Mouse (Mus musculus) neural tube, embryonic 14.5 days (tissue): ENCODE data around the gene Yars. TPM values are rescaled to one million over a fixed set of nuclear protein-coding genes. Genes with fewer than 3 reads are reported as not detected.

Source experiments
- ATAC-seq: fragments of 200-750 bp; cut with Nextera tagmentation; 2 replicates; pipeline ENCODE4 v1.8.0; 2017; ENCODE audit warnings: low read depth, mild to moderate bottlenecking, moderate TSS enrichment, moderate library complexity
- H3K27ac ChIP-seq: fragments of 300-500 bp; sonication (generic); 2 replicates; pipeline ENCODE4 v1.5.1; 2014; ENCODE audit warnings: low read depth, mild to moderate bottlenecking, control low read depth, low read length, moderate library complexity, mixed read lengths
- H3K27me3 ChIP-seq: fragments of 300-500 bp; sonication (generic); 2 replicates; pipeline ENCODE4 v1.6.1; 2014; ENCODE audit warnings: low read length; ENCODE audit not compliant: control insufficient read depth, insufficient read depth
- H3K36me3 ChIP-seq: fragments of 300-500 bp; sonication (generic); 2 replicates; pipeline ENCODE4 v1.6.1; 2014; ENCODE audit warnings: low read length, mixed read lengths; ENCODE audit not compliant: control insufficient read depth, insufficient read depth
- H3K4me1 ChIP-seq: fragments of 300-500 bp; sonication (generic); 2 replicates; pipeline ENCODE4 v1.6.1; 2014; ENCODE audit warnings: low read length; ENCODE audit not compliant: control insufficient read depth, insufficient read depth
- H3K4me2 ChIP-seq: fragments of 300-500 bp; sonication (generic); 2 replicates; pipeline ENCODE4 v1.6.1; 2014; ENCODE audit warnings: mild to moderate bottlenecking, low read depth, low read length, control low read depth
- H3K4me3 ChIP-seq: fragments of 300-500 bp; sonication (generic); 2 replicates; pipeline ENCODE4 v1.5.1; 2014; ENCODE audit warnings: low read depth, low read length, control low read depth, mixed read lengths
- H3K9ac ChIP-seq: fragments of 300-500 bp; sonication (generic); replicated peaks from 2 replicates; pipeline ENCODE4 v1.6.1; 2014; ENCODE audit warnings: low read depth, mild to moderate bottlenecking, control low read depth, low read length, mixed read lengths
- H3K9me3 ChIP-seq: fragments of 300-500 bp; sonication (generic); 2 replicates; pipeline ENCODE4 v1.6.1; 2016; ENCODE audit warnings: low read length; ENCODE audit not compliant: control insufficient read depth
- WGBS: fragments of 180-500 bp; shearing (Covaris S2); extraction: QIAGEN DNeasy Blood & Tissue Kit; methylation state at CpG from one replicate; pipeline ENCODE4 v1.1.7; 2014; 5-methylcytosine and 5-hydroxymethylcytosine counted together
- polyA plus RNA-seq: library from polyadenylated mRNA; unstranded; fragments of >200 nt; fragmentation: Nextera tagmentation; extraction: Ambion mirVana; gene quantifications from 2 replicates; pipeline ENCODE4 v1.2.1, GENCODE M21; 2014

The Yars gene
- polyA plus RNA-seq, 1 experiment from 2014 or later: 134 TPM

- Histone ChIP-seq H3K36me3 (peaks cover 54% of the 10 kb centered on the region), H3K27ac (no peak overlapping the region), H3K27me3 (no peaks in the 10 kb centered on the region), H3K4me2 (no peak overlapping the region), H3K9me3 (no peaks in the 10 kb centered on the region), H3K9ac (no peak overlapping the region), H3K4me3 (no peak overlapping the region), H3K4me1 (peaks cover 18% of the 10 kb centered on the region)
- WGBS: 72% methylated on average over 31 of the region's 31 CpGs
- no peak for ATAC-seq
These were observed 32.7 kb downstream of the Yars start for GRCm38 (mm10) chr4:129222019-129222925.

GRCm38 (mm10) chr4:129223421-129224281 lies 34.1 kb downstream of the Yars start:
- H3K4me1 ChIP-seq: peaks cover 27% of the 10 kb centered on the region
- peaks cover 41% of the 10 kb centered on the region for H3K36me3 ChIP-seq

GRCm38 (mm10) chr4:129225315-129225714 lies 35.8 kb downstream of the Yars start:
- H3K4me1 ChIP-seq: peaks cover 27% of the 10 kb centered on the region
- WGBS: 94% methylated on average over 12 of the region's 12 CpGs
- no peak overlapping the region for H3K4me3 ChIP-seq
- peaks cover 26% of the 10 kb centered on the region for H3K36me3 ChIP-seq
- H3K27ac ChIP-seq: no peak overlapping the region
- no peak overlapping the region for H3K9ac ChIP-seq
- H3K4me2 ChIP-seq: no peak overlapping the region
- no peaks in the 10 kb centered on the region for H3K9me3 ChIP-seq
- no peaks in the 10 kb centered on the region for H3K27me3 ChIP-seq
- no peak for ATAC-seq

More at GRCm38 (mm10) chr4:129223421-129224281, 34.1 kb downstream of the Yars start:
- ATAC-seq: no peak
- H3K27me3 ChIP-seq: no peaks in the 10 kb centered on the region
- peak overlapping the region; percentile 44 for H3K4me2 ChIP-seq
- H3K27ac ChIP-seq: no peak overlapping the region
- H3K4me3 ChIP-seq: peak overlapping the region; percentile 15; the same call in 1 of the 2 replicates
- H3K9ac ChIP-seq: peak overlapping the region; percentile 43
- no peaks in the 10 kb centered on the region for H3K9me3 ChIP-seq
- 21% methylated on average over 53 of the region's 55 CpGs for WGBS

- WGBS: 32% methylated on average over 5 of the region's 5 CpGs
- Histone ChIP-seq H3K9me3 (no peaks in the 10 kb centered on the region), H3K4me1 (peaks cover 27% of the 10 kb centered on the region), H3K4me2 (peak overlapping the region; percentile 54), H3K36me3 (peaks cover 18% of the 10 kb centered on the region; the same call in 1 of the 2 replicates), H3K9ac (peak overlapping the region; percentile 65; the same call in 1 of the 2 replicates), H3K27me3 (no peaks in the 10 kb centered on the region), H3K4me3 (peak overlapping the region; percentile 37), H3K27ac (no peak overlapping the region)
- no peak for ATAC-seq
These were observed 36.9 kb downstream of the Yars start for GRCm38 (mm10) chr4:129226441-129226963.

- peak overlapping the region; percentile 54 for H3K4me2 ChIP-seq
- H3K9ac ChIP-seq: peak overlapping the region; percentile 65
- 7% methylated on average over 22 of the region's 22 CpGs for WGBS
- peak overlapping the region; percentile 36 for H3K27ac ChIP-seq
- peaks cover 18% of the 10 kb centered on the region; the same call in 1 of the 2 replicates for H3K36me3 ChIP-seq
- no peaks in the 10 kb centered on the region for H3K27me3 ChIP-seq
- peak; percentile 36; the same call in 1 of the 2 replicates for ATAC-seq
- H3K4me1 ChIP-seq: peaks cover 27% of the 10 kb centered on the region
- peak overlapping the region; percentile 37 for H3K4me3 ChIP-seq
- no peaks in the 10 kb centered on the region for H3K9me3 ChIP-seq
These were observed 37.8 kb downstream of the Yars start for GRCm38 (mm10) chr4:129227170-129227984.

GRCm38 (mm10) chr4:129227985-129228381 lies 38.4 kb downstream of the Yars start:
- Histone ChIP-seq H3K36me3 (peaks cover 17% of the 10 kb centered on the region; the same call in 1 of the 2 replicates), H3K9ac (peak overlapping the region; percentile 65; the same call in 1 of the 2 replicates), H3K9me3 (no peaks in the 10 kb centered on the region), H3K4me1 (peaks cover 27% of the 10 kb centered on the region), H3K4me2 (peak overlapping the region; percentile 54), H3K27me3 (no peaks in the 10 kb centered on the region), H3K4me3 (peak overlapping the region; percentile 37), H3K27ac (peak overlapping the region; percentile 36)
- WGBS: 14% methylated on average over 8 of the region's 8 CpGs
- ATAC-seq: no peak

- Histone ChIP-seq H3K9ac (no peak overlapping the region), H3K4me1 (peaks cover 17% of the 10 kb centered on the region), H3K4me2 (no peak overlapping the region), H3K4me3 (no peak overlapping the region), H3K9me3 (no peaks in the 10 kb centered on the region), H3K36me3 (no peaks in the 10 kb centered on the region), H3K27me3 (no peaks in the 10 kb centered on the region), H3K27ac (no peak overlapping the region)
- 64% methylated on average over 8 of the region's 8 CpGs for WGBS
- ATAC-seq: no peak
These were observed 41.4 kb downstream of the Yars start for GRCm38 (mm10) chr4:129230926-129231325.
